Mouse (Mus musculus) liver, adult 2 months (tissue): ENCODE results near the gene 1810010H24Rik.

ENCODE experiments used
- CTCF ChIP-seq: fragments of 200-500 bp; IDR thresholded peaks from 2 replicates; pipeline ENCODE4 v1.5.1; 2011; ENCODE audit warnings: low read depth, low read length, control low read depth
- POLR2A ChIP-seq: fragments of 200-500 bp; IDR thresholded peaks from 2 replicates; pipeline ENCODE4 v1.6.1; 2011; ENCODE audit warnings: low read length, control low read depth; ENCODE audit not compliant: insufficient read depth; ENCODE audit errors: extremely low read depth

DNA sequence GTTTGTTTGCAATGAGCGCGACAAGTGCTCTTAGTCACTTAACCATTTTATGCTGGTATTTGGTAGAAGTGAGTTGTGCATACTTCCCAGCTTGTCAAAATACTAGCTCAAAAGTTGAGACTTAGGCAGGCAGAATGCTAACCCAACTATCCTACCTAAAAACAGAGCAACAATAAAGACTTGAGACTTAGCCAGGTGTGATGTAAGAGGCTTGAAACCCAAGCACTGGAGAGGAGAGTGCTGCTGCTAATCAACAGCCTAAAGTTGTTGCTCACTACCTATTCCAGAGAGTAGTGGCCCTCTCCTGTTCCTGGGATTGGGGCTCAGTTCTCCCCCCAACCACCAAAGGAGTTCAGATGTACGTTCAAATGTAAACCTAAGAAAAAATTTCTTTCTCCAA is 15.0 kb upstream of the 1810010H24Rik start:
- no peak for TF ChIP-seq CTCF
- no peak for TF ChIP-seq POLR2A
